ENCODE assay signal across 9 mouse cellular contexts in the genomic region with DNA sequence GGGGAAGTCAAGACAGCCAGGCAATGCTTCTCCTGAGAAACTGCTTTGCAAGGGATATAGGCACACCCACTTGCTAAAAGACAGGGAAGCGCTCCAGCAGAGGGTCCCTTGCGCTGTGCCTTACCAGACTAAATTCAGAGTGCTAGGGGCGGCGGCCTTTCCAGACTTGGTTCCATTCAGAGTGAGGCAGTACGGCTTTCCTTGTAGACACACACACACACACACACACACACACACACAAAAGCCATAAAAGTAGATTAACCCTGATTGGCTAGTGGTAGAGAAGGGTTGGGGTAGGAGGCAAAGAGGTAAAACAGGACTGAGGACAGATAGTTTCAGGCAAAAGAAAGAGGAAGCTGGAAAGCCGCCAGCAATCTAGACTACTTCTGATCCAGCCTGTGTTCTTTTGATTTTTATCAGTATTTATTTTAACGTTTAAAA. TPM values are rescaled to one million over a fixed set of nuclear protein-coding genes. Genes with fewer than 3 reads are reported as not detected.
DNase-seq lines count a peak whose midpoint lies in the region; ATAC-seq and TF ChIP-seq lines count a peak whose summit lies in the region.
"Had no signal": no experiment of that assay in that cellular context is flagged by ENCODE, and none has a peak within 500 bp of the region (broad histone marks: within the 10 kb centered on the region; RNA-seq: fewer than 3 reads in every experiment).

No protein-coding gene starts in this region.

- peak overlapping the region; percentile 26 for H3K4me2 ChIP-seq in liver, postnatal 0 days (ENCODE audit: low read depth, low read length)
- no peak overlapping the region for H3K4me2 ChIP-seq in liver, embryonic 11.5 days
- peak overlapping the region; percentile 9; the same call in 1 of the 2 replicates for H3K4me2 ChIP-seq in neural tube, embryonic 11.5 days (ENCODE audit: low read depth)

- TF ChIP-seq EP300 in liver, postnatal 0 days (IDR thresholded peaks at IDR 0.05; ENCODE audit: low read depth): no peak

- H3K9me3 ChIP-seq in liver, postnatal 0 days (ENCODE audit: low read length): no peaks in the 10 kb centered on the region
- H3K9me3 ChIP-seq in liver, embryonic 11.5 days (ENCODE audit: control insufficient read depth, low read length): no peaks in the 10 kb centered on the region
- no peaks in the 10 kb centered on the region for H3K9me3 ChIP-seq in neural tube, embryonic 11.5 days (ENCODE audit: control insufficient read depth, low read length)

- no peak for DNase-seq in liver, postnatal 0 days
- no peak for DNase-seq in liver, embryonic 11.5 days (ENCODE audit: low spot score)
- DNase-seq in fat pad, adult 2 months (ENCODE audit: extremely low read depth, low read depth, low spot score): peak; percentile 57
- peak; percentile 35 for DNase-seq in kidney, postnatal 10 days
- peak; percentile 32 for DNase-seq in neural tube, embryonic 11.5 days (ENCODE audit: low spot score)
- DNase-seq in adrenal gland, adult (ENCODE audit: inconsistent age in 2 of 2, low spot score in 1 of 2): no peak
- no peak for DNase-seq in left cerebral cortex, postnatal 36 days (ENCODE audit: low spot score in 2 of 2)
- no peak for DNase-seq in ovary, postnatal 14 days (ENCODE audit: low spot score)

- H3K36me3 ChIP-seq in liver, postnatal 0 days (replicated peaks; ENCODE audit: insufficient read depth, low read length): no peaks in the 10 kb centered on the region
- no peaks in the 10 kb centered on the region for H3K36me3 ChIP-seq in liver, embryonic 11.5 days (ENCODE audit: control insufficient read depth, insufficient read depth, low read length)
- no peaks in the 10 kb centered on the region for H3K36me3 ChIP-seq in neural tube, embryonic 11.5 days (ENCODE audit: control insufficient read depth, insufficient read depth, low read length)

- H3K27ac ChIP-seq in liver, postnatal 0 days (ENCODE audit: low read depth): no peak overlapping the region
- no peak overlapping the region for H3K27ac ChIP-seq in liver, embryonic 11.5 days (ENCODE audit: low read depth, low read length)
- H3K27ac ChIP-seq in neural tube, embryonic 11.5 days (ENCODE audit: low read depth, low read length): no peak overlapping the region
- H3K27ac ChIP-seq: liver, embryonic 14.5 days had no signal

- ATAC-seq in liver, postnatal 0 days: no peak
- ATAC-seq in liver, embryonic 11.5 days (replicated peaks; ENCODE audit: low FRiP score): no peak
- peak; percentile 39 for ATAC-seq in neural tube, embryonic 11.5 days (ENCODE audit: insufficient read depth, low FRiP score, low TSS enrichment)

- H3K27me3 ChIP-seq in liver, postnatal 0 days (ENCODE audit: insufficient read depth, low read length): peaks cover 28% of the 10 kb centered on the region
- peaks cover 22% of the 10 kb centered on the region for H3K27me3 ChIP-seq in liver, embryonic 11.5 days (replicated peaks; ENCODE audit: control insufficient read depth, insufficient read depth, low read length)
- no peaks in the 10 kb centered on the region for H3K27me3 ChIP-seq in neural tube, embryonic 11.5 days (ENCODE audit: control insufficient read depth, insufficient read depth, low read length)

- no peak overlapping the region for H3K4me3 ChIP-seq in liver, postnatal 0 days (ENCODE audit: low read depth, low read length)
- no peak overlapping the region for H3K4me3 ChIP-seq in liver, embryonic 11.5 days (ENCODE audit: low read depth, low read length)
- H3K4me3 ChIP-seq in neural tube, embryonic 11.5 days (ENCODE audit: low read depth, low read length): no peak overlapping the region

- no peak overlapping the region for H3K9ac ChIP-seq in liver, postnatal 0 days (replicated peaks)
- H3K9ac ChIP-seq in liver, embryonic 11.5 days (ENCODE audit: low read depth, low read length): no peak overlapping the region
- H3K9ac ChIP-seq in neural tube, embryonic 11.5 days (ENCODE audit: low read length): no peak overlapping the region
- H3K9ac ChIP-seq: liver, embryonic 14.5 days had no signal

- intact Hi-C loops in left cerebral cortex, postnatal 36 days (cut with DNase I): no loop called here

- H3K4me1 ChIP-seq in liver, postnatal 0 days (ENCODE audit: insufficient read depth): 0 out of 2 replicates have a peak, but pooled peaks cover 2% of the 10 kb centered on the region
- no peaks in the 10 kb centered on the region for H3K4me1 ChIP-seq in liver, embryonic 11.5 days (replicated peaks; ENCODE audit: control insufficient read depth, insufficient read depth, low read length)
- H3K4me1 ChIP-seq in neural tube, embryonic 11.5 days (ENCODE audit: control insufficient read depth, insufficient read depth, low read length): no peaks in the 10 kb centered on the region

- WGBS in liver, postnatal 0 days (ENCODE audit: insufficient replicate concordance): 26% methylated on average over 7 of the region's 7 CpGs
- WGBS in liver, embryonic 11.5 days: 36% methylated on average over 7 of the region's 7 CpGs
- WGBS in neural tube, embryonic 11.5 days: 29% methylated on average over 7 of the region's 7 CpGs

- TF ChIP-seq CTCF in liver, postnatal 0 days (IDR thresholded peaks at IDR 0.05; ENCODE audit: low read depth): no peak

RNA-seq across cellular contexts. Expression of a gene that starts 0.7 kb away (rescaled TPM):
- 0.30 and 0.39 TPM in 2 replicates for polyA plus RNA-seq in liver, postnatal 0 days (2015; fragmentation: Nextera tagmentation; extraction: Ambion mirVana)
- 0.81 and 1.4 TPM in 2 replicates for polyA plus RNA-seq in liver, embryonic 11.5 days (2014; fragmentation: Nextera tagmentation; extraction: Ambion mirVana)
- polyA plus RNA-seq in neural tube, embryonic 11.5 days (2014; fragmentation: Nextera tagmentation; extraction: Ambion mirVana): 6.2 and 8.1 TPM in 2 replicates
- total RNA-seq in left cerebral cortex, postnatal 36 days (2021): 1 to 10 TPM; 2.9 to 3.2 TPM

Comparison
In these comparisons a context has a peak if more than half of its experiments do, and no peak if none do; other contexts are left out.
1. DNase-seq: peak in fat pad, adult 2 months (single experiment), kidney, postnatal 10 days (single experiment) and neural tube, embryonic 11.5 days (single experiment); none in liver, postnatal 0 days (single experiment), liver, embryonic 11.5 days (single experiment), adrenal gland, adult (0 of 2), left cerebral cortex, postnatal 36 days (0 of 2) and ovary, postnatal 14 days (single experiment).